Mouse (Mus musculus) lung, adult 2 months (tissue): ENCODE measurements around the gene Eddm3b.

Experiments
- CTCF ChIP-seq: fragments of 200-500 bp; IDR thresholded peaks from 2 replicates; pipeline ENCODE4 v1.5.1; 2011; ENCODE audit warnings: mild to moderate bottlenecking, low read length, control low read depth; ENCODE audit not compliant: insufficient read depth
- POLR2A ChIP-seq: fragments of 200-500 bp; IDR thresholded peaks from 2 replicates; pipeline ENCODE4 v1.6.1; 2011; ENCODE audit warnings: low read depth, mild to moderate bottlenecking, control low read depth, low read length, borderline replicate concordance; ENCODE audit errors: extremely low read depth

DNA sequence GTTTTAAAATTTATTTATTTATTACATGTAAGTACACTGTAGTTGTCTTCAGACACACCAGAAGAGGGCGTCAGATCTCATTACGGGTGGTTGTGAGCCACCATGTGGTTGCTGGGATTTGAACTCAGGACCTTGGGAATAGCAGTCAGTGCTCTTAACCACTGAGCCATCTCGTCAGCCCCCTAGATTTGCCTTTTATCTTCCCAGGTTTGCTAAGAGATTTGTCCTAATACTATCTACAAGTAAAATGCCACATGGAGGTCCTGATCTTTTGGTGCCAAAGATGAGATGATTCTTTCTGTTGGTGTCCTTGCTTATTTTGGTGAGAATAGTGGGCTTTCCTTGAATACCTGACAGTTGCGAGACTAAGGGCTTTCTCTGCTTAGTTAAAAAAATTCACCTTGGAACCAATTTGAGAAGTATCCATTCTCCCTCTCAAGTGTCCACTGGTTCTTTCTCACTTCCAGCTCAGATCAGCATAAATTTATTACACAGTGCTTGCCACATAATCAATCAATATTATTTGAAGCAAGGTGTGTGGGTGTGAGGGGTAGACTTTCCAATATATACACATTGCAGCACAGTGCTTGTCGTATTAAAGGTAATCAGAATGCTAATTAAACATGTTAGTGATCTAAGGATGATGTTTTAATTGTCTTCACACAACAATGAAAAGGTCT, 42.0 kb downstream of the Eddm3b start:
- TF ChIP-seq POLR2A (no peak), CTCF (no peak)
